Mouse (Mus musculus): ENCODE measurements around the gene Atl1. TPM values are rescaled to one million over a fixed set of nuclear protein-coding genes. Genes with fewer than 3 reads are reported as not detected.

Atl1 gene
- polyA plus RNA-seq, 1 experiment from 2014 or later = 11.2 TPM

DNA sequence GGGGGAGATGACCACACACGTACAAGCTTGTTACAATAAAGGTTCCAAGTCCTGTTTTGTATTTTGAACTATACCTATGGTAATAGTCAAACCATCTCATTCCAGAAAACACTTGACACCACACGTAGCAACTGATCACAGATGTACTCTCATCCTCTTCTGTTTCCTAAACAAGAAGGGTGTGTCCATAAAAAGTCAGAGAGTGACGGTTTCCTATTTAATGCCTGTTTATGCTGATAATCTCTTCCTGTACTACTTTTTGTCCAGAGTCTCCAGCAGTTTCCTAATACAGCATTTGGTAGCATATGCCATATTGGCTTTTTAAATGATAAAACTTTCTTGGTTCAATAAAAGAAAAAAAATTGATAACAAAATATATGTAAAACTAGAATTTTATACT, 73.2 kb downstream of the Atl1 start:
- WGBS = 88% methylated on average over 3 of the region's 3 CpGs
- H3K27me3 ChIP-seq (replicated peaks; ENCODE audit: low read depth, poor library complexity, severe bottlenecking) = no peaks in the 10 kb centered on the region
- H3K9me3 ChIP-seq = no peaks in the 10 kb centered on the region
- H3K4me3 ChIP-seq = no peak overlapping the region
- no peak overlapping the region for H3K27ac ChIP-seq (replicated peaks)
- no peak for DNase-seq (ENCODE audit: low spot score)
- H3K36me3 ChIP-seq (replicated peaks) = peaks cover 98% of the 10 kb centered on the region
- no peaks in the 10 kb centered on the region for H3K4me1 ChIP-seq

- Histone ChIP-seq H3K4me3 (no peak overlapping the region), H3K4me1 (no peaks in the 10 kb centered on the region), H3K9me3 (no peaks in the 10 kb centered on the region), H3K27me3 (replicated peaks; ENCODE audit: low read depth, poor library complexity, severe bottlenecking) (no peaks in the 10 kb centered on the region), H3K36me3 (replicated peaks) (peaks cover 99% of the 10 kb centered on the region), H3K27ac (replicated peaks) (no peak overlapping the region)
- DNase-seq (ENCODE audit: low spot score) = no peak
- WGBS = 92% methylated on average over 5 of the region's 5 CpGs
Measured at GRCm38 (mm10) chr12:69966071-69966470, 73.7 kb downstream of the Atl1 start.

GRCm38 (mm10) chr12:69967112-69967511, 74.7 kb downstream of the Atl1 start:
- Histone ChIP-seq H3K36me3 (replicated peaks) (peaks cover 99% of the 10 kb centered on the region), H3K27ac (replicated peaks) (no peak overlapping the region), H3K4me1 (no peaks in the 10 kb centered on the region), H3K4me3 (no peak overlapping the region), H3K27me3 (replicated peaks; ENCODE audit: low read depth, poor library complexity, severe bottlenecking) (no peaks in the 10 kb centered on the region), H3K9me3 (no peaks in the 10 kb centered on the region)
- no peak for DNase-seq (ENCODE audit: low spot score)
- 91% methylated on average over 6 of the region's 6 CpGs for WGBS

GRCm38 (mm10) chr12:69968154-69968553, 75.7 kb downstream of the Atl1 start:
- no peak for DNase-seq (ENCODE audit: low spot score)
- Histone ChIP-seq H3K27ac (replicated peaks) (no peak overlapping the region), H3K27me3 (replicated peaks; ENCODE audit: low read depth, poor library complexity, severe bottlenecking) (no peaks in the 10 kb centered on the region), H3K36me3 (replicated peaks) (peaks cover 99% of the 10 kb centered on the region), H3K9me3 (no peaks in the 10 kb centered on the region), H3K4me3 (no peak overlapping the region), H3K4me1 (no peaks in the 10 kb centered on the region)
- 70% methylated on average over 5 of the region's 5 CpGs for WGBS

GRCm38 (mm10) chr12:69973666-69974065, 81.3 kb downstream of the Atl1 start:
- H3K27me3 ChIP-seq (replicated peaks; ENCODE audit: low read depth, poor library complexity, severe bottlenecking) = no peaks in the 10 kb centered on the region
- H3K27ac ChIP-seq (replicated peaks) = no peak overlapping the region
- peaks cover 88% of the 10 kb centered on the region for H3K36me3 ChIP-seq (replicated peaks)
- H3K9me3 ChIP-seq = no peaks in the 10 kb centered on the region
- no peak for DNase-seq (ENCODE audit: low spot score)
- no peaks in the 10 kb centered on the region for H3K4me1 ChIP-seq
- no peak overlapping the region for H3K4me3 ChIP-seq

DNA sequence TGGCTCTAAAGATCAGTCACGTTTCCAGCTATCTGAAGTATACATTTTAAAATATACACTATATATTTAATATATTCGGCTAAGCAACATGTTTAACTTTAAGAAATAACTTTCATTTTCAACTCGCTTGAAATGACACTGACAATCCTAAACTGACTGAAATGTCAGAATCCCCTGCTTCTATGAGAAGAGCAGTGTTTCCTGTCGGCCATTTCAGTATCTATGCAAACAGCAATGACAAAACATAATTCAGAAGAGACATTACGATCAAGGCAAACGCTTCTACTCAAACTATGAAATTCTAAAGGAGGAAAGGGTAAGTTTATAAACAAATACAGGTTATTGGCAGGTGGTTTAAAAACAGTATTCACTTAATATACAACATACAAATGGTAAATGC, 84.3 kb downstream of the Atl1 start:
- Histone ChIP-seq H3K27me3 (replicated peaks; ENCODE audit: low read depth, poor library complexity, severe bottlenecking) (no peaks in the 10 kb centered on the region), H3K36me3 (replicated peaks) (peaks cover 86% of the 10 kb centered on the region)
- WGBS = 89% methylated on average over 6 of the region's 6 CpGs

DNA sequence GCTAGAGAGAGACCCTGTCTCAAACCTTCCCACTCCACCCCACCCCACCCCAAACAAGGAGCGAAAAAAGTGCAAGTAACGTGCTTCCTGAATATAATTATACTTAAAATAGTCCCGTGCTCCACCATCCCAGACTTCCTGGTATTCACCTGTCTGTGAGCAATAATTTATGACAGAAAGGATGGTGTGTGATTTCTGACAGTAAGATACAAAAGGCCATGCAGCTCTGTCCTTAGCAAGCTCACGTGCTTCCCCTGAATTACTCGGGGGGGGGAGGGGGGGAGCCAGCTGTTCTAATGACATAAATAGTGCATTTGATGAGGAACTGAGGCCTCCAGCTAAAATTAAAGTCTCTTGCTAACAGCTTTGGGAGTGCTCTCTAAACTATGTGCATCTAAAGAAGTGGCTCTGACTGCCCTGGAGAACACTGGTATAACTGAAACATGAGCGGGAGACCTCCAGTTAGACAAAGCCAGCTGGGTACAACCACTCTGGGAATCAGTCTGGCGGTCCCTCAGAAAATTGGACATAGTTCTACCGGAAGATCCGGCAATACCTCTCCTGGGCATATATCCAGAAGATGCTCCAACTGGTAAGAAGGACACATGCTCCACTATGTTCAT, 85.1 kb downstream of the Atl1 start:
- no peak overlapping the region for H3K4me3 ChIP-seq
- H3K9me3 ChIP-seq = no peaks in the 10 kb centered on the region
- no peaks in the 10 kb centered on the region for H3K4me1 ChIP-seq
- 79% methylated on average over 9 of the region's 9 CpGs for WGBS
- no peak overlapping the region for H3K27ac ChIP-seq (replicated peaks)
- DNase-seq (ENCODE audit: low spot score) = no peak
- peaks cover 86% of the 10 kb centered on the region for H3K36me3 ChIP-seq (replicated peaks)
- H3K27me3 ChIP-seq (replicated peaks; ENCODE audit: low read depth, poor library complexity, severe bottlenecking) = no peaks in the 10 kb centered on the region

More for the DNA sequence above, 84.3 kb downstream of the Atl1 start:
- no peak for DNase-seq (ENCODE audit: low spot score)
- no peaks in the 10 kb centered on the region for H3K9me3 ChIP-seq
- no peaks in the 10 kb centered on the region for H3K4me1 ChIP-seq
- H3K4me3 ChIP-seq = no peak overlapping the region
- no peak overlapping the region for H3K27ac ChIP-seq (replicated peaks)

DNA sequence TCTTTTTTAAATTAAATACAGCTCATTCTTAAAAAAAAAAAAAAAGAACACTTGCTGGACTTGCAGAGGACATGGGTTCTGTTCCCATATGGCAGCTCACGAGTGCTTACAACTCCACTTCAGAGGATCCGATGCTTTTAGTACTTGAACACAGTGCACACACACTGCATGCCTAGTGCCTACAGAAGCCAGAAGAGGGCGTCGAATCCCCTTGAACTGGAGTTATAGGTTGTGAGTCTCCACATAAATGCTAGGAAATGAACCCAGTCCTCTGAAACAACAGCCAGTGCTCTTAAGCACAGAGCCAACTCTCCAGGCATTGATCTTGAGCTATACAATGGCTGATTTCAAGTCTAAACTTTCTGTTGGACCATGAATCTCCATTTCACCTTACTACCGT, 90.5 kb downstream of the Atl1 start:
- WGBS = 76% methylated on average over 5 of the region's 5 CpGs
- Histone ChIP-seq H3K27me3 (replicated peaks; ENCODE audit: low read depth, poor library complexity, severe bottlenecking) (no peaks in the 10 kb centered on the region), H3K27ac (replicated peaks) (no peak overlapping the region), H3K4me1 (peaks cover 10% of the 10 kb centered on the region), H3K9me3 (no peaks in the 10 kb centered on the region), H3K36me3 (replicated peaks) (peaks cover 63% of the 10 kb centered on the region), H3K4me3 (no peak overlapping the region)
- DNase-seq (ENCODE audit: low spot score) = peak; percentile 17

DNA sequence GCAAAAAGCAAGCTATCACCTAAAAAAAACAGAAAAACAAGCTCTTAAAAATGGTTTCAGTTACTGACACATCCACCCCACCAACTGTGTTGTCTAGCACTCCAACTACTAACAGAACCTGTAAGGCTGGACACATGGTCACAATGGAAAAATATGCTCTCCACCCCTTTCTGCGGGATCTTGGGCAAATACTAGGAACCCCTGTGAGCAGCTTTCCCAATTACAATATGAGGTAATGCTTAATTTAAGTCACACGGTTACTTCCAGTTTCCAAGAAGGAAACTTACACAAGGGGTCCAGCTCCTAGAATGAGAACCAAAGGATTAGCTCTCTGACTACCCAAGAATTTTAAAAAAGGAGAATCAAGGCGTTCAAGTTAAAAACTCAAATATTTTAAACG, 93.1 kb downstream of the Atl1 start:
- H3K27ac ChIP-seq (replicated peaks) = no peak overlapping the region
- DNase-seq (ENCODE audit: low spot score) = no peak
- WGBS = 51% methylated on average over 4 of the region's 4 CpGs
- H3K9me3 ChIP-seq = no peaks in the 10 kb centered on the region
- peak overlapping the region; percentile 92 for H3K4me3 ChIP-seq
- H3K4me1 ChIP-seq = peaks cover 10% of the 10 kb centered on the region
- H3K36me3 ChIP-seq (replicated peaks) = peaks cover 38% of the 10 kb centered on the region
- H3K27me3 ChIP-seq (replicated peaks; ENCODE audit: low read depth, poor library complexity, severe bottlenecking) = no peaks in the 10 kb centered on the region

- peak overlapping the region; percentile 98 for H3K27ac ChIP-seq (replicated peaks)
- H3K27me3 ChIP-seq (replicated peaks; ENCODE audit: low read depth, poor library complexity, severe bottlenecking) = no peaks in the 10 kb centered on the region
- under 1% methylated on average over 36 of the region's 36 CpGs for WGBS
- DNase-seq (ENCODE audit: low spot score) = peak; percentile 70
- H3K4me3 ChIP-seq = peak overlapping the region; percentile 92
- no peaks in the 10 kb centered on the region for H3K9me3 ChIP-seq
- H3K36me3 ChIP-seq (replicated peaks) = peaks cover 32% of the 10 kb centered on the region
- H3K4me1 ChIP-seq = peaks cover 10% of the 10 kb centered on the region
Measured at GRCm38 (mm10) chr12:69986241-69986762, 93.9 kb downstream of the Atl1 start.

DNA sequence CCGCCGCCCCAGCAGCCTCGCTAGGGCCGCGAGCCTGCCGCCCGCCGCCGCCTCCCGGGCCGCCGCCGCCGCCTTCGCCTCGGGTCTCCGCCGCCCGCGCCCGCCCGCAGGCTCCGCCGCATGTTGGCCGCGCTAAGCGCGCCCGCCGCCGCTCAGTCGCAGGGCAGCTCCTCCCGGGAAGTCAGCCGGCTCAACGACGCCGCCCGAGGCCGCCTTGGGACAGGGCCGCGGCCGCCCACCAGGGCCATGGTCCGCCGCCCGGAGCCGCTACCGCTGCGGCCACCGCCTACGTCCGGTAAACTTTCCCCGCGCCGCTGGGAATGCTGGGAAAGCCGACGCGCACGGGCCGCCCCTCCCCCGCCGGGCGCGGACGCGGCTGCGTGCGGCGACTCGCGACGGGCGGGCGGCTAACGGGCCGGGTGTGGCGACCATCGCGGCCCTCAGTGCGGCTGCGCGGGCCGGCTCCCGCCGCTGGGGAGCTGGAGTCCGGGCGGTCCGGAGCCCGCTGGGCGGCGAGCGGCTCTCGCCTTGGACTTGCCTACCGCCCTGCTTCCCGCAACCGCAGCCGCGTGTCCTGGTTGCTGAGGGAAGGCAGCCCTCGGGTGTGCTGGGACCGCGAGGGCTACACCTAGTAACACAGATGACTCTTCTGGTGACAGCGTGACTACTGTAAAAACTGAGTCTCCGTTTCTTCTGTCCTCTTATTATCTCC, 94.5 kb downstream of the Atl1 start, which contains the start of gene Sav1:
TSS of gene Sav1 (minus strand) at position 217 of the 712 bp plus-strand sequence.
- no peaks in the 10 kb centered on the region for H3K27me3 ChIP-seq (replicated peaks; ENCODE audit: low read depth, poor library complexity, severe bottlenecking)
- peak within 1 kb of the TSS; percentile 92 for H3K4me3 ChIP-seq
- DNase-seq (ENCODE audit: low spot score) = peak; percentile 92
- no peaks in the 10 kb centered on the region for H3K9me3 ChIP-seq
- WGBS = under 1% methylated on average over 102 of the region's 102 CpGs
- peak within 1 kb of the TSS; percentile 98 for H3K27ac ChIP-seq (replicated peaks)
- H3K4me1 ChIP-seq = peaks cover 10% of the 10 kb centered on the region
- peaks cover 25% of the 10 kb centered on the region for H3K36me3 ChIP-seq (replicated peaks)

DNA sequence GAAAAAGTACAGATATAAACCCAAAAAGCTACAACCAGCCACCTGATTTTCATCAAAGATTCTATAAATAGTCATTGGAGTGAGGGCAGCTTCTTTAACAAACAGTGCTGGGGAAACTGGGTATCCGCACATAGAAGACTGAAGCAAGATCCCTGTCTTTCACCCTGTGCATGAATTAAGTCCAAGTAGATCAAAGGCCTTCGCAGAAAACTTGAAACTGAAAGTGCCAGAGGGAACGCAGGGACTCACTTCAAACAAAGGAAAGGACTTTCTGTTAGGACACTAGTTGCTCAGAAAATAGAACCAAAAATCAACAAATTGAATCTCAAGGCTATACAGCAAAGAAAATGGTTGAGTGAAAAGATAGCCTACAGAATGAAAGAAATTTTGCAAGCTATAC, 103.0 kb downstream of the Atl1 start:
- Histone ChIP-seq H3K27ac (replicated peaks) (no peak overlapping the region), H3K4me3 (no peak overlapping the region), H3K4me1 (no peaks in the 10 kb centered on the region), H3K36me3 (replicated peaks) (no peaks in the 10 kb centered on the region), H3K27me3 (replicated peaks; ENCODE audit: low read depth, poor library complexity, severe bottlenecking) (no peaks in the 10 kb centered on the region), H3K9me3 (no peaks in the 10 kb centered on the region)
- no peak for DNase-seq (ENCODE audit: low spot score)
- 66% methylated on average over 3 of the region's 3 CpGs for WGBS

Measured in embryonic facial prominence, embryonic 10.5 days (tissue).